Mouse (Mus musculus) ES-Bruce4 (cell line): Measurements from ENCODE around the gene Macrod2.

Experiments used
- CTCF ChIP-seq: IDR thresholded peaks from one replicate; pipeline ENCODE4 v1.8.1; 2011; ENCODE audit warnings: low read depth, low read length
- EP300 ChIP-seq: IDR thresholded peaks from 2 replicates; pipeline ENCODE4 v1.6.1; 2011; ENCODE audit warnings: low read depth, low read length; ENCODE audit not compliant: insufficient read depth
- POLR2A ChIP-seq: IDR thresholded peaks from one replicate; pipeline ENCODE4 v1.8.1; 2011; ENCODE audit warnings: low read length; ENCODE audit not compliant: insufficient read depth

GRCm38 (mm10) chr2:140673466-140673865, 278.4 kb downstream of the Macrod2 start:
- TF ChIP-seq CTCF (no peak), POLR2A (no peak), EP300 (no peak)
